Mouse (Mus musculus): ENCODE data around the gene Bbc3. TPM values are rescaled to one million over a fixed set of nuclear protein-coding genes. Genes with fewer than 3 reads are reported as not detected.

Gene Bbc3
- polyA plus RNA-seq, 1 experiment from 2014 or later = 21.1 TPM

DNA sequence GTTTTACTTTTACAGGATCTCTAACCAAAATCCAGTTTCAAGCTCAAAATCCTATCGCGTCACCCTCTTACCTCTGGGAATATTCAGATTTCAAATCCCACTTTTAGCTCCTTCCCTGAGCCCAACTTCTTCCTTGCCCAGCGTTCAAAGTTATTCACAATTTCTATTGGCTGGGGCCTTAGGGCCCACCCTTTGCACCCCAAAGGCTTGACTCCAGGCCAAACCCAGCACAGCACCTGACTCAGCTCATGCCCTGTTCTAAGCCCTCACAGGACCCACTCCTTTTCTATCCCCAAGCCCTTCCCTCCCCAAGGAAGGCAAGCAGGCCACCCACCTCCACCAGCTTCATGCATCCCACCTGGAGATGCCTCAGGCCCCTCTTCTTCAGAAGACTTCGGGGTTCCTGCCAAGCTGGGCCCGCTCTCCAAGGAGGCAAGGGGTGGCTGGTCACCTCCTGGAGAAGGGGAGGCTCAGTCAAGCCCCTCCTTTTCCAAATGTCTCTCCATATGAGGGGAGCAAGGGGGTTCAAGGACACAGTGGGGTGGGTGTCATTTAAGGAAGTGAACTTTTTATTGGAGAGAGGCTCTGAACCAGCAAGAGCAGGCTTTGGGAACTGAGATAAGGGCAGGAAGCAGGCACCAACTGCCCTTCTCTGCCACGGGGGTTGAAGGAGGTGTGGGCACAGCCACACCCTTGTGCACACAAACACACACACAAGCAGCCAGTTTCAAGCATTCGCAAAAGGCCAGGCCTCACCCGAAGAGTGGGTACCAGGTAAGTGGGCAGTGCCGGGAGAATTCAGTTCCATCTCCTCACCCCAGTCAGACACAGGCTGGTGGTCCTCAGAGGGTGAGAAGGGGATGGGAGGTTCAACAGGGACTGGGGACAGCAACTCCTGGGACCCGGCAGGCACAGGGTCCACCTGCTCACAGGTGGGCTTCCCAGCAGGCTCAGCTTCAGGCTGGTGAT is 33.0 kb upstream of the Bbc3 start:
- WGBS = 88% methylated on average over 10 of the region's 10 CpGs
- Histone ChIP-seq H3K4me2 (replicated peaks) (peak overlapping the region; percentile 93; the same call in 1 of the 2 replicates), H3K27me3 (peaks cover 12% of the 10 kb centered on the region), H3K9me3 (replicated peaks) (no peaks in the 10 kb centered on the region), H3K36me3 (peaks cover 44% of the 10 kb centered on the region), H3K9ac (no peak overlapping the region), H3K4me3 (no peak overlapping the region), H3K27ac (0 out of 2 replicates have a peak overlapping the region, but pooled peaks have one; percentile 94), H3K4me1 (peaks cover 28% of the 10 kb centered on the region)
- no peak for ATAC-seq (ENCODE audit: low FRiP score)

DNA sequence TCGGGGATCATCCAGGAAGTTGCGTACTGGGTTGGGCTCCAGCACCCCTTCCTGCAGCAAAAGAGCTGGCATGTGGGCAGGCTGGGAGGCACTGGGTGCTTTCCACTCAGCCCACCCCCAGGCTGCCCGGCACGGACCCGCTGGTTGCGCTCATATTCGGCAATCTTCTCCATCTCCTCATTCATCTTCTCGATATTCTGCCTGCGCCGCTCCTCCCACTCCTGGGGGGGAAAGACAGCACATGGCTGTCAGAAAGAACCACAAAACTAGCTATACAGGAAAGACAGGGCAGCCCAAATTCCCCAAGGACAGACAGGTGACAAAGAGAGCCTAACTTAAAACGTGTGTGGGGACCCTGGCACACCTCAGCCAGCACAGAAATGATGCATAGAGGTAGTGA is 27.5 kb upstream of the Bbc3 start:
- no peaks in the 10 kb centered on the region for H3K9me3 ChIP-seq (replicated peaks)
- ATAC-seq (ENCODE audit: low FRiP score) = no peak
- H3K4me1 ChIP-seq = peaks cover 9% of the 10 kb centered on the region
- peaks cover 3% of the 10 kb centered on the region; the same call in 1 of the 2 replicates for H3K27me3 ChIP-seq
- no peak overlapping the region for H3K27ac ChIP-seq
- 94% methylated on average over 11 of the region's 11 CpGs for WGBS
- H3K4me2 ChIP-seq (replicated peaks) = no peak overlapping the region
- no peak overlapping the region for H3K9ac ChIP-seq
- no peak overlapping the region for H3K4me3 ChIP-seq
- H3K36me3 ChIP-seq = peaks cover 75% of the 10 kb centered on the region

DNA sequence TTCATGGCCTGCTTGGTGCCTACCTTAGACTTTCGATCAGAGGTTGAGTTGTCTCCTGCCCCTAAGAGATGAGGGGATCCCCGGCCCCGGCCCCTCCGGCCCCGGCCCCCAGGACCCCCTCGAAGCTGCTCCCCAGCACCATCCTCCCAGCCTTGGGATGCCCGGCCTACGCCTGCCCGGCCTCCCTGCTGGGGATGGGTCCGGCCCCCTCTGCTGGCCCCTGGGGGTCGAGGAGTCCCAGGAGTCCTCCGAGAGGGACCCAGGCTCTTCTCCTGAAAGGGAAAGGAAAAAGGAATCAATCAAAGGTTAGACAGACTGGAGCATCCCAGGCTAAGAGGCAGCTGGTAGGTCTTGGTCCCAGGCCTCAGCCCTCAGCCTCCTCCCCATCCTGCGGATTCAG is 25.9 kb upstream of the Bbc3 start:
- Histone ChIP-seq H3K27me3 (no peaks in the 10 kb centered on the region), H3K4me1 (peaks cover 10% of the 10 kb centered on the region), H3K9ac (no peak overlapping the region), H3K9me3 (replicated peaks) (no peaks in the 10 kb centered on the region), H3K27ac (no peak overlapping the region), H3K4me2 (replicated peaks) (no peak overlapping the region), H3K36me3 (peaks cover 60% of the 10 kb centered on the region), H3K4me3 (no peak overlapping the region)
- 85% methylated on average over 13 of the region's 13 CpGs for WGBS
- ATAC-seq (ENCODE audit: low FRiP score) = no peak

DNA sequence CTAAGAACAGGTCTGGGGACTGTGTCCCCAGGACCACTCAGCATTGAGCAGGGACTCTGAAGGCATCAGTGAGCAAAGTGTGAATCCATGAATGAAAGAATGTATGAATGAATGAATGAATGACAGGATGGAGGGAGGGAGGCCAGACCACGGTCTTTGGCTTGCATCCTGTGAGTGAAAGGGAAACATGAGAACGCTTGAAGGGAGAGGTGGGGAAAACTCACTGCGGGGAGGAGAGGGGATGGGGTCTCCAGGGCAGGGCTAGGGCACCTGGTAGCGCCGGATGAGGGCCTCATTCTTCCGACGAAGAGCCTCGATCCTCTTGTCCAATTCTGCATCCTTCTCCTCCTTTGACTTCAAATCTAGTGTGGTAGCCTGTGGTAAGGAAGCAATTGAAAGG is 24.2 kb upstream of the Bbc3 start:
- Histone ChIP-seq H3K27me3 (no peaks in the 10 kb centered on the region), H3K4me3 (no peak overlapping the region), H3K9me3 (replicated peaks) (no peaks in the 10 kb centered on the region), H3K9ac (no peak overlapping the region), H3K36me3 (peaks cover 44% of the 10 kb centered on the region), H3K4me2 (replicated peaks) (no peak overlapping the region), H3K27ac (no peak overlapping the region), H3K4me1 (peaks cover 10% of the 10 kb centered on the region)
- WGBS = 94% methylated on average over 8 of the region's 8 CpGs
- no peak for ATAC-seq (ENCODE audit: low FRiP score)

DNA sequence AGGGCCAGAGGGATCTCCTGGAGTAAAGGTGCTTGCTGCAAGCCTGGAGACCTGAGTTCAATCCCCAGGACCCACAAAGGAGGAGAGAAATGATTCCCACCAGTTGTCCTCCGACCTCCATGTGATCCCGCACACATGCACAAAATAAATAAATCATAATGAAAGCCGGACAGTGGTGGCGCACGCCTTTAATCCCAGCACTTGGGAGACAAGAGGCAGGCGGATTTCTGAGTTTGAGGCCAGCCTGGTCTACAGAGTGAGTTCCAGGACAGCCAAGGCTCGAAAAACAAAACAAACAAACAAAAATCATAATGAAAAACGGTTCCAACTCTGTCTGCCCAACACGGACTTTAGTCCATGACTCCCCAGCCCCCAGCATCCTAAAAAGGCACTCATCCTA is 23.3 kb upstream of the Bbc3 start:
- Histone ChIP-seq H3K4me3 (peak overlapping the region; percentile 69; the same call in 1 of the 2 replicates), H3K4me2 (replicated peaks) (peak overlapping the region; percentile 52), H3K27ac (no peak overlapping the region), H3K9ac (no peak overlapping the region), H3K9me3 (replicated peaks) (no peaks in the 10 kb centered on the region), H3K36me3 (peaks cover 38% of the 10 kb centered on the region), H3K4me1 (peaks cover 10% of the 10 kb centered on the region), H3K27me3 (no peaks in the 10 kb centered on the region)
- 76% methylated on average over 9 of the region's 9 CpGs for WGBS
- ATAC-seq (ENCODE audit: low FRiP score) = no peak

DNA sequence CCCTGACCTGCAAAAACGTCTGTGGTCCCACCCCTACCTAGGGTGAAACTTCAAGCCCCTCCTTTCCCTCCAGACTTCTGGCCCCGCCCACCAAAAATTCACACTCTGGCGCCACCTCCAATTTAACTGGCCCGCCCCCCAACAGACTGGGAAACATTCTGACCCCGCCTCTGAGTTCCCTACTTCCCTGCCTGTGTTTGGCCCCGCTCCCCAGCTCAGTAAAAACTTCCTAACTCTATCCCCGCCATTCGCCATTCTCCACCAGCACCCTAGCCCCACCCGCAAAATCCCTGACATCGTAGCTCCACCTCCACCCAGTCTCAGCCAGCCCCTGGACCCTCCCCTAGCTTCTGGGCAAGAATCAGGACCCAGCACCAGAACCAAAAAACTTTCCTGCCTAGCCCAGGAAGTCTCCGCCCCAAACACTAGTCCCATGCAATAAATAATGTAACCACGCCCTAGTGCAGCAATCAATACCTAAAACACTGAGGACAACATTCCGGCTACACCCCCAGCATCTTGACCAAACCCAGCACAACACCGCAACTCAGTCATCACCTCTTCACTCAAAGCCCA is 22.7 kb upstream of the Bbc3 start:
- ATAC-seq (ENCODE audit: low FRiP score) = peak; percentile 64
- peak overlapping the region; percentile 69 for H3K4me3 ChIP-seq
- H3K36me3 ChIP-seq = peaks cover 34% of the 10 kb centered on the region
- H3K27ac ChIP-seq = peak overlapping the region; percentile 92; the same call in 1 of the 2 replicates
- H3K4me1 ChIP-seq = peaks cover 10% of the 10 kb centered on the region
- H3K9ac ChIP-seq = peak overlapping the region; percentile 13; the same call in 1 of the 2 replicates
- H3K27me3 ChIP-seq = no peaks in the 10 kb centered on the region
- H3K4me2 ChIP-seq (replicated peaks) = peak overlapping the region; percentile 52
- H3K9me3 ChIP-seq (replicated peaks) = no peaks in the 10 kb centered on the region
- 4% methylated on average over 14 of the region's 14 CpGs for WGBS

DNA sequence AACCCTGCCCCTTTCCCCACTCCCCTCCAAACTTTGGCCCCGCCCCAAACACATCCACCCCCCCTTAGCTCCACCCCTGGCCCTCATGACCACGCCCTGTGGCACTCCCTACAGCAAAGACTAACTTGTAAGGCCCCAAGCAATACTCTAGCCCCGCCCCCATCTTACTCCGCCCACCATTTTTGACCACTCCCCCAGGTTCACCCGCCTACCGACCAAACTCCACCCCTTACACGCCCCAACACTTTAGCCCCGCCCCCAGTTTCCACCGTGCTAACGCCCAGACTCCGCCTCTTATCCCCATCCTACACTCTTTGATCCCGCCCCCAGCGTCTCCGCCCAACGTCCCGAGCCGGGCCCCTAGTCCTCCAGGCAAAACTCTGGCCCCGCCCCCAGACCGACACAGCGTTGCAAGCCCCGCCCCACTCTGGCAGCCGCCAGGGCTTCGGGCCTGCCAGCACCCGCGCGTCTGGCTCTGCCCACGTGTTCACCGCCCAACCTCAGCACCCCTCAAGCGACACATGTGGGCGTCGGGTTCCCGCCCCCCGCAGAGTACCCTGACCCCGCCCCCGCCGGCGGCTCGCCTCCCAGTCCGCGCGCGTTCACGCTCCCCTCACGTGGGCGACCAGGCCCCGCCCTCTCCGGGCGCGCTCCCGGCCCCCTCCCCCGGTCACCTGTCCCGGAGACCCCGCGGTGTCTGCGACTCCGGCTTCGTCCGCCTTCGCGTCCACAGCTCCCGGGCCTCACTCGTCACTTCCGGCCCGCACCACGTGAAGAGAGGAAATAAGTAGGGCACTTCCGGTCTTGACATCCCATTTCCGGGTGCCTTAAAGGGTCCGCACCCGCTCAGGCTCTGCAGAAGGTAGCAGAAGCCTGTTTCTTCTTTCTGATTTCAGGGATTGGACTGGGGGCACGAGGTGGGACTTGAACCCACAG is 21.9 kb upstream of the Bbc3 start, which contains the start of gene Ccdc9:
Gene Ccdc9 (minus strand): TSS at position 770 of the 936 bp plus-strand sequence.
- H3K27me3 ChIP-seq = no peaks in the 10 kb centered on the region
- H3K4me1 ChIP-seq = peaks cover 10% of the 10 kb centered on the region
- peak within 1 kb of the TSS; percentile 52 for H3K4me2 ChIP-seq (replicated peaks)
- WGBS = under 1% methylated on average over 70 of the region's 70 CpGs
- H3K36me3 ChIP-seq = peaks cover 27% of the 10 kb centered on the region
- peak within 1 kb of the TSS; percentile 70 for H3K9ac ChIP-seq
- peak; percentile 95 for ATAC-seq (ENCODE audit: low FRiP score)
- H3K9me3 ChIP-seq (replicated peaks) = no peaks in the 10 kb centered on the region
- peak within 1 kb of the TSS; percentile 92 for H3K27ac ChIP-seq
- peak within 1 kb of the TSS; percentile 69 for H3K4me3 ChIP-seq

DNA sequence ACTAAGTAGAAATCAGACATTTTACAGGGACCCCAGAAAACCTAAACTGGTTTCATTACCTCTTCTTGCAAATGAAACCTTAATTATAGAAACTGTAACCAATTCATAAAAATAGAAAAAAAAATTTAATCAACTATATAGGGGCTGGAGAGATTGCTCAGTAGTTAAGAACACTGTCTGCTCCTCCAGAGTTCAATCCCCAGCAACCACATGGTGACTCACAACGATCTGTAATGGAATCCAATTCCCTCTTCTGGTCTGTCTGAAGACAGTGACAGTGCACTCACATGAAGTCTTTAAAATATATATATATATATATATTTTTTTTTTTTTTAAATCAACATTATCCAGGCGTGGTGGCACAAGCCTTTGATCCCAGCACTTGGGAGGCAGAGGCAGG is 21.2 kb upstream of the Bbc3 start:
- no peak overlapping the region; the same call in 1 of the 2 replicates for H3K27ac ChIP-seq
- H3K27me3 ChIP-seq = no peaks in the 10 kb centered on the region

DNA sequence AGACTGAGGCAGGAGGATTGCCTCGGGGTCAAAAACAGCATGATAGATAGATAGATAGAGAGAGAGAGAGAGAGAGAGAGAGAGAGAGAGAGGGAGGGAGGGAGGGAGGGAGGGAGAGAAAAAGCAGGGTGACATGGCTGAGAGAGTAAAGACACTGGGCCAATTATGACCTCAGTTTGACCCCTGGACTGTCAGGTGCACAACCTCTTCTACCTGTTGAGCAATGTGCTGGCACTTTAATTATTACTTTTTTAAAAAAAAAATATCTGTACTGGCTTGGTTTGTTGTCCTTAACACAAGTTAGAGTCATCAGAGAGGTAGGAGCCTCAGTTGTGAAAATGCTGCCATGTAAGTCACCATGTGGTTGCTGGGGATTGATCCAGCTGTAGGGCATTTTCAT is 20.4 kb upstream of the Bbc3 start:
- H3K27ac ChIP-seq = no peak overlapping the region
- H3K36me3 ChIP-seq = peaks cover 12% of the 10 kb centered on the region
- peaks cover 10% of the 10 kb centered on the region for H3K4me1 ChIP-seq
- no peak for ATAC-seq (ENCODE audit: low FRiP score)
- no peak overlapping the region for H3K4me3 ChIP-seq
- no peaks in the 10 kb centered on the region for H3K27me3 ChIP-seq
- WGBS = 94% methylated on average over 1 of the region's 1 CpGs
- H3K4me2 ChIP-seq (replicated peaks) = no peak overlapping the region
- H3K9me3 ChIP-seq (replicated peaks) = no peaks in the 10 kb centered on the region
- H3K9ac ChIP-seq = no peak overlapping the region

More for the DNA sequence above, 21.2 kb upstream of the Bbc3 start:
- Histone ChIP-seq H3K4me3 (peak overlapping the region; percentile 69), H3K4me2 (replicated peaks) (peak overlapping the region; percentile 52), H3K9me3 (replicated peaks) (no peaks in the 10 kb centered on the region), H3K36me3 (peaks cover 20% of the 10 kb centered on the region), H3K4me1 (peaks cover 10% of the 10 kb centered on the region), H3K9ac (peak overlapping the region; percentile 70)
- 79% methylated on average over 2 of the region's 2 CpGs for WGBS
- no peak for ATAC-seq (ENCODE audit: low FRiP score)

DNA sequence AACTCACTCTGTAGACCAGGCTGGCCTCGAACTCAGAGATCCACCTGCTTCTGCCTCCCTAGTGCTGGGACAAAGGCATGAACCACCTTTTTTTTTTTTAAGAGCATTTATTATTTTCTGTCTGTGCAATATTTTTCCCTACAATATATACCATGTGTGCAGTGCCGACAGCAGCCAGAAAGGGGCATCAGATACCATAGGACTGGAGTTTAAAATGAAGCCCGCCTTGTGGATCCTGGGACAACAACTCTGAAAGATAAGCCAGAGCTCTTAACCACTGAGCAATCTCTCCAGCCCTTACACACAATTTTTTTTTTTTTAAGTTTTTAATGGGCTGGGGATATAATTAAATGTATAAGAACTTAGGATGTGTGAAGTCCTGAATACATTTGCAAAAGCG is 13.8 kb upstream of the Bbc3 start:
- Histone ChIP-seq H3K27me3 (no peaks in the 10 kb centered on the region), H3K4me1 (peaks cover 26% of the 10 kb centered on the region), H3K4me2 (replicated peaks) (peak overlapping the region; percentile 69), H3K36me3 (no peaks in the 10 kb centered on the region), H3K9me3 (replicated peaks) (no peaks in the 10 kb centered on the region), H3K9ac (no peak overlapping the region), H3K4me3 (0 out of 2 replicates have a peak overlapping the region, but pooled peaks have one; percentile 41), H3K27ac (no peak overlapping the region)
- WGBS = 30% methylated on average over 4 of the region's 4 CpGs
- ATAC-seq (ENCODE audit: low FRiP score) = no peak

DNA sequence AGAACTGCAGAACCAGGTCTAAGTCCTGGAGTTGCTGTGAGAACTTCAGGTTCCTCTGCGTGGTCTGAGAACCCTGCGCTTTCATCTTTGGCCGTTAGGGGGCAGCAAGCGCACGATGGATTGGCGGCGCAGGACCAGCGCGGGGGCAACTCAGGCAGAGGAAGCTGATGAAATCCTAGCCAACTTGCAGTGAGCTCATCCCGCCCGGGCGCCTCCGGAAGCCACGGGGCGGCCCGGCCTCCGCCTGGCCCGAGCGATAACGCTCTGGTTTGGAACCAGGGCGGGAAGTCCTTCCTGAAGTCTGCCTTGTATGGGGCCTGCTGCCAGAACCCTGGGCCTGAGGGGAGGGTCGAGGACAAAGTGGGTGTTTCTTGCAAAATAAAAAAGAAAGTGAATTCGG is 13.4 kb upstream of the Bbc3 start:
- peak overlapping the region; percentile 69 for H3K4me2 ChIP-seq (replicated peaks)
- H3K27ac ChIP-seq = peak overlapping the region; percentile 86
- peaks cover 27% of the 10 kb centered on the region for H3K4me1 ChIP-seq
- peak overlapping the region; percentile 56 for H3K9ac ChIP-seq
- H3K9me3 ChIP-seq (replicated peaks) = no peaks in the 10 kb centered on the region
- WGBS = under 1% methylated on average over 23 of the region's 23 CpGs
- peak overlapping the region; percentile 41 for H3K4me3 ChIP-seq
- no peaks in the 10 kb centered on the region for H3K27me3 ChIP-seq
- H3K36me3 ChIP-seq = no peaks in the 10 kb centered on the region
- ATAC-seq (ENCODE audit: low FRiP score) = peak; percentile 68

Data from hindbrain, embryonic 12.5 days (tissue).